Mouse (Mus musculus) adrenal gland, postnatal 36 days (tissue): ENCODE measurements around the gene Sept3. TPM values are rescaled to one million over a fixed set of nuclear protein-coding genes. Genes with fewer than 3 reads are reported as not detected.
"Not testable (repeated sequence)": the region's sequence is repeated elsewhere in the genome, so short reads cannot be mapped to it uniquely, and the experiment has no call there.

Experiments
- DNase-seq, 2 experiments: peaks; one replicate each; pipeline ENCODE4 v3.0.0; 2021; ENCODE audit warnings: mixed read lengths in 1 of 2
- long read RNA-seq, 2 experiments: library from polyadenylated mRNA; stranded (forward); transcript quantifications; one replicate each; pipeline ENCODE4 v2.0.0; 2021; ENCODE audit warnings: borderline sequencing depth in 2 of 2
- total RNA-seq, 2 experiments: library from RNA; stranded (reverse); gene quantifications; 2 replicates each; pipeline ENCODE4 v1.2.3; 2021

Sept3 gene
- 1 to 10 TPM; 2.6 to 4.3 TPM for total RNA-seq
- long read RNA-seq, experiment 1, full-length matches to known transcripts, result 1 of 1 reads
- long read RNA-seq, experiment 1, partial matches to known transcripts, result 0 of 1 reads
- long read RNA-seq, experiment 1, other reads (novel, unspliced or antisense), result 0 of 1 reads
- long read RNA-seq, experiment 2, partial matches to known transcripts, result 0 of 2 reads
- long read RNA-seq, experiment 2, other reads (novel, unspliced or antisense), result 2 of 2 reads

- DNase-seq, result no peak
Measured at GRCm38 (mm10) chr15:82274593-82274926, at the start of gene Sept3. Sept3 (plus strand) TSS chr15:82274893.

- no peak for DNase-seq
Measured at GRCm38 (mm10) chr15:82225769-82226168, 48.9 kb upstream of the Sept3 start.

- no peak for DNase-seq
Measured at GRCm38 (mm10) chr15:82229542-82230045, 45.1 kb upstream of the Sept3 start.

GRCm38 (mm10) chr15:82230098-82230611, 44.5 kb upstream of the Sept3 start:
- no peak for DNase-seq

GRCm38 (mm10) chr15:82231100-82231499, 43.6 kb upstream of the Sept3 start:
- DNase-seq, result no peak

- no peak for DNase-seq
Measured at GRCm38 (mm10) chr15:82231591-82232378, 42.9 kb upstream of the Sept3 start.

GRCm38 (mm10) chr15:82232651-82233050, 42.0 kb upstream of the Sept3 start:
- DNase-seq, result no peak

GRCm38 (mm10) chr15:82235661-82236060, 39.0 kb upstream of the Sept3 start:
- no peak for DNase-seq

- DNase-seq, result peak; percentile 83 to 84
Measured at GRCm38 (mm10) chr15:82236565-82236964, 38.1 kb upstream of the Sept3 start.

GRCm38 (mm10) chr15:82243311-82243710, 31.4 kb upstream of the Sept3 start:
- DNase-seq, result no peak

GRCm38 (mm10) chr15:82243742-82244114, 31.0 kb upstream of the Sept3 start:
- no peak for DNase-seq

- peak; percentile 94 to 96 for DNase-seq
Measured at GRCm38 (mm10) chr15:82244115-82244804, 30.4 kb upstream of the Sept3 start, which contains the start of gene Cenpm. Cenpm (minus strand) TSS chr15:82244748.

- DNase-seq, result not testable (repeated sequence)
Measured at GRCm38 (mm10) chr15:82244805-82245161, 29.9 kb upstream of the Sept3 start.

GRCm38 (mm10) chr15:82247131-82247776, 27.4 kb upstream of the Sept3 start:
- DNase-seq, result peak; percentile 78 to 79

- DNase-seq, result no peak
Measured at GRCm38 (mm10) chr15:82251579-82251978, 23.1 kb upstream of the Sept3 start.

GRCm38 (mm10) chr15:82252097-82252496, 22.6 kb upstream of the Sept3 start, which contains the start of gene 1500009C09Rik:
1500009C09Rik (plus strand) TSS chr15:82252397.
- DNase-seq, result no peak

- DNase-seq, result no peak
Measured at GRCm38 (mm10) chr15:82255248-82255647, 19.4 kb upstream of the Sept3 start.

- DNase-seq, result no peak
Measured at GRCm38 (mm10) chr15:82255944-82256383, 18.7 kb upstream of the Sept3 start.

- DNase-seq, result peak; percentile 70 to 72
Measured at GRCm38 (mm10) chr15:82259510-82259909, 15.2 kb upstream of the Sept3 start.

- peak; percentile 57 to 72 for DNase-seq
Measured at GRCm38 (mm10) chr15:82266356-82266755, 8.3 kb upstream of the Sept3 start.

GRCm38 (mm10) chr15:82268185-82268584, 6.5 kb upstream of the Sept3 start:
- DNase-seq, result no peak

- no peak for DNase-seq
Measured at GRCm38 (mm10) chr15:82268783-82269182, 5.9 kb upstream of the Sept3 start.
